Mouse (Mus musculus): ENCODE measurements around the gene Gm28048. TPM values are rescaled to one million over a fixed set of nuclear protein-coding genes. Genes with fewer than 3 reads are reported as not detected.

Gene Gm28048
- polyA plus RNA-seq, 1 experiment = 4.4 TPM

- Histone ChIP-seq H3K4me1 (ENCODE audit: control insufficient read depth, insufficient read depth, low read length) (no peaks in the 10 kb centered on the region), H3K27ac (ENCODE audit: insufficient read depth, low read length) (no peak overlapping the region), H3K4me3 (replicated peaks; ENCODE audit: insufficient read depth, low read depth, low read length) (no peak overlapping the region), H3K27me3 (ENCODE audit: control insufficient read depth, insufficient read depth, low read length) (no peaks in the 10 kb centered on the region; the same call in 1 of the 2 replicates)
- no peak for DNase-seq
- TF ChIP-seq POLR2A (IDR thresholded peaks at IDR 0.05; ENCODE audit: borderline replicate concordance, insufficient read depth, low read length) (no peak), CTCF (IDR thresholded peaks at IDR 0.05; ENCODE audit: borderline replicate concordance, insufficient read depth, low read depth, low read length) (no peak)
- WGBS = 97% methylated on average over 2 of the region's 2 CpGs
Observed at GRCm38 (mm10) chr11:22922546-22922945, 59.3 kb downstream of the Gm28048 start.

DNA sequence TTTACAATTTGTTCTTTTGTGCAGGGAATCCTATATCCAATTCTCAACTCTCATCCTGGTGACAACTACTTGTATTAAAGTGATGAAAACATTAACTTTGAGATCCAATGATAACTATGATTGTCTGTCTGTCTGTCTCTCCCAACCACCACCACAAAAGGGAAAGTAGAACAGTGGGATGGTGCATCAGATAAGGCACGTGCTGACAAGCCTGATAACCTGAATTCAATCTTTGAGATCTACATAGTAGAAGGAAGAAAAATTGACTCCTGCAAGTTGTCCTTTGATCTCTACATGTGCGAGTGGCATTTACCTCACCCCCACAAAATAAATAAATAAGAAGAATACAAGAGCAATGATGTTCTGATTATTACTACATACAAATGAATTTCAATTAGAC, 62.6 kb downstream of the Gm28048 start:
- H3K27me3 ChIP-seq (ENCODE audit: control insufficient read depth, insufficient read depth, low read length) = no peaks in the 10 kb centered on the region; the same call in 1 of the 2 replicates
- H3K4me3 ChIP-seq (replicated peaks; ENCODE audit: insufficient read depth, low read depth, low read length) = no peak overlapping the region
- 91% methylated on average over 2 of the region's 2 CpGs for WGBS
- TF ChIP-seq POLR2A (IDR thresholded peaks at IDR 0.05; ENCODE audit: borderline replicate concordance, insufficient read depth, low read length) (no peak), CTCF (IDR thresholded peaks at IDR 0.05; ENCODE audit: borderline replicate concordance, insufficient read depth, low read depth, low read length) (no peak)
- no peaks in the 10 kb centered on the region for H3K4me1 ChIP-seq (ENCODE audit: control insufficient read depth, insufficient read depth, low read length)
- no peak overlapping the region for H3K27ac ChIP-seq (ENCODE audit: insufficient read depth, low read length)
- no peak for DNase-seq

- DNase-seq = no peak
- Histone ChIP-seq H3K27me3 (ENCODE audit: control insufficient read depth, insufficient read depth, low read length) (no peaks in the 10 kb centered on the region; the same call in 1 of the 2 replicates), H3K27ac (ENCODE audit: insufficient read depth, low read length) (no peak overlapping the region), H3K4me1 (ENCODE audit: control insufficient read depth, insufficient read depth, low read length) (no peaks in the 10 kb centered on the region), H3K4me3 (replicated peaks; ENCODE audit: insufficient read depth, low read depth, low read length) (no peak overlapping the region)
- WGBS = 95% methylated on average over 7 of the region's 7 CpGs
- TF ChIP-seq CTCF (IDR thresholded peaks at IDR 0.05; ENCODE audit: borderline replicate concordance, insufficient read depth, low read depth, low read length) (no peak), POLR2A (IDR thresholded peaks at IDR 0.05; ENCODE audit: borderline replicate concordance, insufficient read depth, low read length) (no peak)
Observed at GRCm38 (mm10) chr11:22917786-22918185, 64.1 kb downstream of the Gm28048 start.

GRCm38 (mm10) chr11:22913744-22914143, 68.1 kb downstream of the Gm28048 start:
- Histone ChIP-seq H3K27me3 (ENCODE audit: control insufficient read depth, insufficient read depth, low read length) (no peaks in the 10 kb centered on the region), H3K4me1 (ENCODE audit: control insufficient read depth, insufficient read depth, low read length) (no peaks in the 10 kb centered on the region), H3K27ac (ENCODE audit: insufficient read depth, low read length) (no peak overlapping the region), H3K4me3 (replicated peaks; ENCODE audit: insufficient read depth, low read depth, low read length) (no peak overlapping the region)
- DNase-seq = no peak
- 69% methylated on average over 4 of the region's 4 CpGs for WGBS
- TF ChIP-seq CTCF (IDR thresholded peaks at IDR 0.05; ENCODE audit: borderline replicate concordance, insufficient read depth, low read depth, low read length) (no peak), POLR2A (IDR thresholded peaks at IDR 0.05; ENCODE audit: borderline replicate concordance, insufficient read depth, low read length) (no peak)

- Histone ChIP-seq H3K27ac (ENCODE audit: insufficient read depth, low read length) (no peak overlapping the region), H3K4me3 (replicated peaks; ENCODE audit: insufficient read depth, low read depth, low read length) (no peak overlapping the region), H3K4me1 (ENCODE audit: control insufficient read depth, insufficient read depth, low read length) (no peaks in the 10 kb centered on the region), H3K27me3 (ENCODE audit: control insufficient read depth, insufficient read depth, low read length) (no peaks in the 10 kb centered on the region)
- WGBS = 92% methylated on average over 7 of the region's 7 CpGs
- TF ChIP-seq POLR2A (IDR thresholded peaks at IDR 0.05; ENCODE audit: borderline replicate concordance, insufficient read depth, low read length) = no peak
- TF ChIP-seq CTCF (IDR thresholded peaks at IDR 0.05; ENCODE audit: borderline replicate concordance, insufficient read depth, low read depth, low read length) = no peak
- DNase-seq = no peak
Observed at GRCm38 (mm10) chr11:22911831-22912230, 70.1 kb downstream of the Gm28048 start.

DNA sequence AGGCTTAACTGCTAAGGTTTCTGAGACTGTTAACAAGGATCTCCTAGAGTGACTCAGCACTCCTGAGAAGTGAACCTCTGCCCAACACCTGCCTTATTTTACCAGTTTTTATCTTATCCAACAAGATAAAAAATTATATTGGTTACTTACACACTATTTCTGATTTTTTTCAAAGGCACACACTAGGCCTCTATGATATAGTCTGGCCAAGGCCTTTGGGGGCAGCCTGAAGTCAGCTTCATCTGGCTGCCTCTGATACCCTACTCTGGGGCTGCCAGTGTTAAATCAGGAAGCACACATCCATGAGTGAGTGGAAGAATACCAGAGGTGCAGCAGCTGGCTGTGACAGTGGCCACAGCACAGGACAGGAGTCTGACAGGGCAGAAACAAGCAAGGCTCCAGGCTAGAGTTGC, 75.4 kb downstream of the Gm28048 start:
- H3K27ac ChIP-seq (ENCODE audit: insufficient read depth, low read length) = no peak overlapping the region
- no peaks in the 10 kb centered on the region for H3K27me3 ChIP-seq (ENCODE audit: control insufficient read depth, insufficient read depth, low read length)
- H3K4me3 ChIP-seq (replicated peaks; ENCODE audit: insufficient read depth, low read depth, low read length) = no peak overlapping the region
- H3K4me1 ChIP-seq (ENCODE audit: control insufficient read depth, insufficient read depth, low read length) = no peaks in the 10 kb centered on the region
- TF ChIP-seq POLR2A (IDR thresholded peaks at IDR 0.05; ENCODE audit: borderline replicate concordance, insufficient read depth, low read length) = no peak
- TF ChIP-seq CTCF (IDR thresholded peaks at IDR 0.05; ENCODE audit: borderline replicate concordance, insufficient read depth, low read depth, low read length) = no peak
- DNase-seq = no peak

DNA sequence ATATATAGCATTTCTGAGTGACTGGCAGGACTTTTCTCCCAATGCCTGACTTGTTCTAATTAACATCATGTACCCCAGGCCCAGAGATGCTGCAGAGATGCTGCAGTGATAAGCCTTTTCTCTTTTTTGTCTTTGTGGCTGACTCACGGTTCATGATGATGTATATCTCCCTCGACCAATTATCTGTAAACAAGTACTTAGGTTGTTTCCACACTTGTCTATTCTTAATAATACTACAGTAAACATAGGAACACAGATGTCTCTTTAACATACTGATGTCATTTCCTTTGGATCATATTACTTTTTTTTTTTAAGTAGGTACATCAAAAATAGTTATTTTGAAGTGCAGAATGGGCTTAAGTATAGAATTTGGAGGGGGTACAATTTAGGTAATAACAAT, 79.0 kb downstream of the Gm28048 start:
- H3K4me3 ChIP-seq (replicated peaks; ENCODE audit: insufficient read depth, low read depth, low read length) = no peak overlapping the region
- DNase-seq = no peak
- H3K27me3 ChIP-seq (ENCODE audit: control insufficient read depth, insufficient read depth, low read length) = no peaks in the 10 kb centered on the region
- TF ChIP-seq CTCF (IDR thresholded peaks at IDR 0.05; ENCODE audit: borderline replicate concordance, insufficient read depth, low read depth, low read length) (no peak), POLR2A (IDR thresholded peaks at IDR 0.05; ENCODE audit: borderline replicate concordance, insufficient read depth, low read length) (no peak)
- H3K27ac ChIP-seq (ENCODE audit: insufficient read depth, low read length) = no peak overlapping the region
- H3K4me1 ChIP-seq (ENCODE audit: control insufficient read depth, insufficient read depth, low read length) = no peaks in the 10 kb centered on the region
- WGBS = 85% methylated on average over 2 of the region's 2 CpGs

- Histone ChIP-seq H3K4me3 (replicated peaks; ENCODE audit: insufficient read depth, low read depth, low read length) (no peak overlapping the region), H3K27me3 (ENCODE audit: control insufficient read depth, insufficient read depth, low read length) (no peaks in the 10 kb centered on the region), H3K27ac (ENCODE audit: insufficient read depth, low read length) (no peak overlapping the region), H3K4me1 (ENCODE audit: control insufficient read depth, insufficient read depth, low read length) (no peaks in the 10 kb centered on the region)
- WGBS = 95% methylated on average over 3 of the region's 3 CpGs
- TF ChIP-seq POLR2A (IDR thresholded peaks at IDR 0.05; ENCODE audit: borderline replicate concordance, insufficient read depth, low read length) = no peak
- no peak for TF ChIP-seq CTCF (IDR thresholded peaks at IDR 0.05; ENCODE audit: borderline replicate concordance, insufficient read depth, low read depth, low read length)
- no peak for DNase-seq
Observed at GRCm38 (mm10) chr11:22900041-22900440, 81.8 kb downstream of the Gm28048 start.

All from cerebellum, adult 2 months (tissue).